Mouse (Mus musculus) thymus, adult 2 months (tissue): ENCODE measurements around the gene Cd300lf.

Source experiments
- CTCF ChIP-seq: fragments of 200-500 bp; IDR thresholded peaks from 2 replicates; pipeline ENCODE4 v1.5.1; 2012; ENCODE audit warnings: mild to moderate bottlenecking, control low read depth, low read length, moderate library complexity, borderline replicate concordance; ENCODE audit not compliant: control insufficient read depth, poor library complexity, insufficient read depth; ENCODE audit errors: extremely low read depth
- POLR2A ChIP-seq: fragments of 200-500 bp; IDR thresholded peaks from 2 replicates; pipeline ENCODE4 v1.6.1; 2012; ENCODE audit warnings: mild to moderate bottlenecking, low read length, control low read depth, moderate library complexity; ENCODE audit not compliant: control insufficient read depth, poor library complexity, insufficient read depth; ENCODE audit errors: extremely low read depth

DNA sequence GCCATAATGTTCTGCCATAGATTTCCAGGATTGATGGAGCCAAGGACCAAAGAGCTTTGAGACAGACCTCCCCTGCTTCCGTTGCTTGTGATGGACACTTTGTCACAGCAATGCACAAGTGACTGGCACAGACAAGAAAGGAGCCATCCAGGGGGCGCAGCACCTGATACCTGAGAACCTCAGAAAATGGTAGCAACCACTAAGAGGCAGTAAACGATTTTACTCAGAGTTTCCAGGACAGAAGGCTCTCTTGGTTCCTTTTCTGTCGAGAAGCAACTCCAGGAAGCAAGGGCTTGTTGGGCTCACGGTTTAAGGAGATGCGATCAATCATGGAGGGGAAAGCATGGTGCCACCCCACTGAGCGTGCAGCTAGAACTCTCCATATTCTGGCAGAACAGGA, 47.6 kb downstream of the Cd300lf start:
- TF ChIP-seq POLR2A: no peak
- TF ChIP-seq CTCF: no peak
